Mouse (Mus musculus) C2C12 (cell line): ENCODE results near the gene Ino80b.

Experiments
- CTCF ChIP-seq: IDR thresholded peaks from one replicate; pipeline ENCODE4 v1.5.1; 2011; ENCODE audit not compliant: control insufficient read depth, insufficient read depth, insufficient read length
- MAX ChIP-seq: IDR thresholded peaks from one replicate; pipeline ENCODE4 v1.6.1; 2011; ENCODE audit warnings: mild to moderate bottlenecking, control low read depth
- MYOD1 ChIP-seq: IDR thresholded peaks from one replicate; pipeline ENCODE4 v1.6.1; 2011; ENCODE audit warnings: low read depth; ENCODE audit not compliant: control insufficient read depth, insufficient read length
- USF1 ChIP-seq: IDR thresholded peaks from one replicate; pipeline ENCODE4 v1.6.1; 2011; ENCODE audit warnings: low read depth, mild to moderate bottlenecking, control low read depth, moderate library complexity

- TF ChIP-seq CTCF (no peak), MAX (no peak), USF1 (no peak), MYOD1 (no peak)
Measured at GRCm38 (mm10) chr6:83121863-83122710, 3.1 kb downstream of the Ino80b start.
